Mouse (Mus musculus) gastrocnemius, postnatal 10 days (tissue): Measurements from ENCODE around the gene Faiml. TPM values are rescaled to one million over a fixed set of nuclear protein-coding genes. Genes with fewer than 3 reads are reported as not detected.

Experiments
- DNase-seq: peaks from one replicate; pipeline ENCODE4 v3.0.0; 2021; ENCODE audit warnings: mixed read lengths
- long read RNA-seq, 2 experiments: library from polyadenylated mRNA; stranded (forward); transcript quantifications; one replicate each; pipeline ENCODE4 v2.0.0; 2021
- total RNA-seq, 2 experiments: library from RNA; stranded (reverse); gene quantifications; 2 replicates each; pipeline ENCODE4 v1.2.3; 2021

The Faiml gene
- not detected for total RNA-seq
- long read RNA-seq, experiment 1: 0 reads
- long read RNA-seq, experiment 2: 0 reads

DNA sequence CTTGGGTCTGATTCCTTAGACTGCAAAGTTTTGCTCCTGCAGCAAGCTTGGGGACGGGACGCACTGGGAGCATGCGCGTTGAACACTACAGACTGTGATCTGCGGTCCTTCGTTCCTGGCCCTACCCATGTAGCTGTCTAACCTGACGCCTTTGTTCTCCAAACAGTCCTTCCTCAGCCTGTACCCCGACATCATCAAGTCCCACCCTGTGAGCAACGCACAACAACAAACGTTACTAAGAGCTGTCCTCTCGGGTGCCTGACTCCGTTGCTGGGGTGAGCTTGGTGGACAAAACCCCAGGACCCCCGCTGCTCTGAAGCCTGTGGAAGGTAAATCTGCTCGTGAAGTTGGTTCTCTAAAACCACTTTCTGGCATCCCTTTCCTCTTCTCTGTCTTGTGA is at the start of gene Faiml:
Gene Faiml (minus strand): TSS at position 101 of the 400 bp plus-strand sequence.
- no peak for DNase-seq

GRCm38 (mm10) chr9:99258891-99259290 is 21.9 kb upstream of the Faiml start:
- DNase-seq: no peak

DNA sequence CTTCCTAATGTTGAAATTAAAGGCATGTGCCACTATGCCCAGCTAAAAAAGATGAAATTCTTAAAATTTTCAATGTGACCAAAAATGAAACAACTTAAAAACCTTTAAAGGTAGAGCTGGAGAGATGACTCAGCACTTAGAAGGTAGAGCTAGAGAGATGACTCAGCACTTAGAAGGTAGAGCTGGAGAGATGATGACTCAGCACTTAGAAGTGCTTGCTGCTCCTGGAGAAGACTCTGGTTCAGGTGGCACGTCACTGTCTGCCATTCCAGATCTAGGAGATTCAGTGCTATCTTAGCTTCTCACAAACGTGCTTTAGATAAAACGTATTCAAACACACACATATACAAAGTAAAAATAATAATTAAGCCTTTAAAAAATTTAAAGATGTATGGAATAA is 19.8 kb upstream of the Faiml start:
- DNase-seq: no peak

GRCm38 (mm10) chr9:99256206-99256605 is 19.2 kb upstream of the Faiml start:
- DNase-seq: no peak

DNA sequence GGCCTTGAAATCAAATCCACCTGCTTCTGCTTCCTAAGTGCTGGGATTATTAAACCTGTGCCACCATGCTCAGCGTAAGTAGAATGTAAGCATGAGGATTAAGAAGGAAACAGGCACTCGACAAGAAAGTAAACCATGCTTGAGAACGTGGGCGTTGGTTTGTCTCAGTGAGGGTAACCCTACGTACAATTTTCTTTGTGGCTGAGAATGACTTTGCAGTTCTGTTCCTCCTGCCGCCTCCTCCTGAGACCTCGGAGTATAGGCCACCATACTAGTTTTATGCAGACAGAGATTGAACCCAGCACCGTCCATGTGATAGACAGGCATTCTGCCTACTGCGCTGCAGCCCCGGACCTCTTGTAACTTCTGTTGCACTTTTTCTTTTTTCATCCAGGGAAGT is 16.8 kb upstream of the Faiml start:
- no peak for DNase-seq

- DNase-seq: no peak
Measured at GRCm38 (mm10) chr9:99248906-99249305, 11.9 kb upstream of the Faiml start.

- no peak for DNase-seq
Measured at GRCm38 (mm10) chr9:99248304-99248703, 11.3 kb upstream of the Faiml start.

DNA sequence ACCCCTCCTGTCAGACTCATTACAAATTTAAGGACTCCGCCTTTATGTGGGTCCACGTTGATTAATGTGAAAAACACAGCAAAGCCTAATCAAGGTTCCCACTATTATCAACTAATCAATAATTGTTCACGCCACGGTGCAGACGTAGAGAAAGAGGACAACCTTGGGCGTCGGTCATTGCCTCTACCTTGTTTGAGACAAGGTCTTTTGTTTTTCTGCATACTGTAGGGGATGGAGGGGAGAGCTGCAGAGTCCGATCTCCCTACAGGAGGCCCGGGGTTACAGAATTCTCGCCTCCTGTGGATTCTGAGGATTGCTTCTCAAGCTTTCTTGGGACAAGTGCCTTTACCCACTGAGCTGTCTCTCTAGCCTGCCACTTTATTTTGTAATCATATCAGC is 6.9 kb upstream of the Faiml start:
- no peak for DNase-seq

DNA sequence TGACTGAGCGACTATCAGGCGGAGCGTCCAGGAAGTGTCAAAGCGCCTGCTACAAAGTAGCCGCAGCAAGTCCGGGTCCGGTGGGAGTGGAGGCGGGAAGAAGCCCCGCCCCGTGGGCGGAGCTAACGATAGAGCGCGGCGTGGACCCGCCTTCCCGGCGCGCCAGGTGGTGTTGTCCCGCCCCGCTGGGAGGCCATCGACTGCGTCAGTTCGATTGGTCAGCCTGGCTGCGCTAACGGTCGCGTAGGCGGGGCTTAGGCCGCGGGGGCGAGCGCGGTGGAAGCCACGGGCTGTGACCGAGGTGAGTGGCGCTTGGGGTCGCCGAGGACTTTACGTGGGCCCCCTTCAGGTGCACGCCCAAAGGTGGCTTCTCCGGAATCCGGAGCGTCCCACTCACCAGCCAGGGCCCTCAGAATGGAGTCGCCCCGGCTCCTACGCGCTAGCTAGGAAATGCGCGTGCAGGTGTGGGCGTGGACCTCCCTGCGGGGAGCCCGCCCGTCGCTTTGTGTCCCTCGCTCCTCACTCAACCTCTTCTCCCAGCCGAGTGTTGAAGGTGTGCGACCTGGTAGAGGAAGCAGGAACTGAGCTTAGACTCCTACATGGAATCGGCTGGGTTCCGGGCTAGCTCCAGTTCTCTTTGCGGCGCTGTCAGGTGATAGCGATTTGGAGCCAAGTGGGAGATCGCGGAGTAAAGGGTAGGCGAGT is 6.3 kb upstream of the Faiml start, which contains the start of gene Cep70:
Gene Cep70 (plus strand): TSS at position 178 of the 705 bp plus-strand sequence.
- DNase-seq: peak; percentile 93

- no peak for DNase-seq
Measured at GRCm38 (mm10) chr9:99242533-99243189, 5.6 kb upstream of the Faiml start.

- peak; percentile 35 for DNase-seq
Measured at GRCm38 (mm10) chr9:99242035-99242434, 5.0 kb upstream of the Faiml start.

- DNase-seq: no peak
Measured at GRCm38 (mm10) chr9:99240571-99240970, 3.5 kb upstream of the Faiml start.

DNA sequence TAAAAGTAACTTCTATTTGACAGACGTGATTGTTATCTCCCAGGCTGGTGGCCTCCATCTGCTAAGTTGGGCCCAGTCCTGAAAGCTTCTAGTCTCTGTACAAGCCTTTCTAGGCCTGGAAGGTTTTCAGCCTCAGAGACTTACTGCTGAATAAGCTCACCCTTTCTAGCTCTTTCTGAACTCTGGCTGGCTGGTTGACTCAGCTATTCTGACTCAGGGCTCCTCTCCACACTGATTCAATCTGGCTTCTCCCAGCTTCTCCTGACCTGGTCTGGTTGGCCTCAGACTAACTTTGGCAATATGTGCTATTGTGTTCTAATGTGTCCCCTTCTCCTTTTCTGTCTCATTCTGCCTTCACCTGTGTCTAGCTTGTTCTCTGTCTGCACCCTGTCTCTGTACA is 2.2 kb upstream of the Faiml start:
- no peak for DNase-seq

- DNase-seq: no peak
Measured at GRCm38 (mm10) chr9:99238276-99238675, 1.2 kb upstream of the Faiml start.

- no peak for DNase-seq
Measured at GRCm38 (mm10) chr9:99229450-99229849, 7.6 kb downstream of the Faiml start.

DNA sequence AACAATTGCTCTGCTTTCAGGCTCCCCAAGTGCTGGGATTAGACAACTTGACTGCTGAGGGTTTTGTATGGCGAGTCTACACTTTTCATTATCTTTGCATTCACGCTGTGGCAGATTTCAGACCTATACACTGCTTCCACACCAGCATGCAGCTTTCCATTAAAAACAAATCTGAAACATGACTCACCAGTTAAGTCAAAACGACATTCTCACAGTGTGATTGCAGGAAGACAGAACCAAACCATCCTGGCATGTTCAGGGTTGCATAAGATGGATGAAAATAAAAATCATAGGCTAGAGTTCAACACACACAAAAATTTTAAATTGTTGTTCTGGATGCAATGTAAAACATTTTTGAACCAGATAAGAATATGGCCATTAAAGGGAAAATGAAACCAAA is 12.5 kb downstream of the Faiml start:
- DNase-seq: no peak

DNA sequence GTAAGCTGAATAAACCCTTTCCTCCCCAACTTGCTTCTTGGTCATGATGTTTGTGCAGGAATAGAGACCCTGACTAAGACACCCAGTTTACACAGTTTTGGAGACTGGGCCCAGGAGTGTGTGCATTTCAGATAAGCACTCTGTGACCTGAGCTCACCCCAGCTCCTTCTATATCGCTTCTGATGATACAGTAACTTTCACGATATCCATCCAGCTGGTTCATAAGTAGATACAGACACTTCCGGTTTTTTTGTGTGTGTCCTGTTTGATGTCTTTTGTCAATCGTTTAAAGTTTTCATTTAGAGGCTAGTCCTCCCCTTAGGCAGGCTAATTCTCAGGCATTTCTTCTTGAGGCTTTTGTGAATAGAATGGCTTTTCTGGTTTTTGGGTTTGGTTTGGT is 15.4 kb downstream of the Faiml start:
- DNase-seq: no peak

- DNase-seq: peak; percentile 50
Measured at GRCm38 (mm10) chr9:99217999-99218719, 18.9 kb downstream of the Faiml start.

DNA sequence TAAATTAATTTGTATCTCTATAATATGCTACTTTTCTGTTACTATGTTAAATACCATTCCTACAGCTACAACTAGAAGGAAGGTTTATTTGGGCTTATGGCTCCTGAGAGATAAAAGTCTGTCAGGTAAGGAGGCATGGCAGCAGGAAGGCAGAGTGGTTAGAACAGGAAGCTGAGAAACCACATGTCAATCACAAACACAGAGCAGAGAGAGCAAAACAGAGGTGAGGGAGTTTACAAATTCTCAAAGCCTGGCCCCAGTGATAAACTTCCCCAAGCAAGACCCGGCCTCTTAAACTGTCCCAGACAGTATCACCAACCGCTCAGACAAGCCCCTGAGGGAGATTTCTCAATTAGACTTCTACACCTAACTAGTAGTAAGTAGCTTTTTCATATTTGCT is 20.9 kb downstream of the Faiml start:
- DNase-seq: no peak

DNA sequence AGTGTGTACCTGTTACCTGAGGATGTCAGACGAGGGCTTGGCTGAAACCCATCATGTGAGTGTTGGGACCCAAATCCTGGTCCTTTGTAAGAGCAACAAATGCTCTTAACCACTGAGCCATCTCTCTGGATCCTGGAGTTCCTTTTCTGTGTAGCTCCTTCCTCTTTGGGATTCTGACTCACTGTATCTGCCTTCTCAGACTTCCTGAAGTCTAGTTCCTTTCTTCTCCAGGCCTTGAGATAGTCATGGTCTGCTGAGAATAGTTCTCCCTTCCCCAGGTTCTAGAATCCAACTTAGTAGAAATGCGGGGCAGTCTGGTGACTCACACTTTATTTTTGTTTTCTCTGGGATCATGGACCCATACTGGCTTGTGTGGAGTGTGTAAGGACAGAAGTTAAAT is 24.4 kb downstream of the Faiml start:
- no peak for DNase-seq

DNA sequence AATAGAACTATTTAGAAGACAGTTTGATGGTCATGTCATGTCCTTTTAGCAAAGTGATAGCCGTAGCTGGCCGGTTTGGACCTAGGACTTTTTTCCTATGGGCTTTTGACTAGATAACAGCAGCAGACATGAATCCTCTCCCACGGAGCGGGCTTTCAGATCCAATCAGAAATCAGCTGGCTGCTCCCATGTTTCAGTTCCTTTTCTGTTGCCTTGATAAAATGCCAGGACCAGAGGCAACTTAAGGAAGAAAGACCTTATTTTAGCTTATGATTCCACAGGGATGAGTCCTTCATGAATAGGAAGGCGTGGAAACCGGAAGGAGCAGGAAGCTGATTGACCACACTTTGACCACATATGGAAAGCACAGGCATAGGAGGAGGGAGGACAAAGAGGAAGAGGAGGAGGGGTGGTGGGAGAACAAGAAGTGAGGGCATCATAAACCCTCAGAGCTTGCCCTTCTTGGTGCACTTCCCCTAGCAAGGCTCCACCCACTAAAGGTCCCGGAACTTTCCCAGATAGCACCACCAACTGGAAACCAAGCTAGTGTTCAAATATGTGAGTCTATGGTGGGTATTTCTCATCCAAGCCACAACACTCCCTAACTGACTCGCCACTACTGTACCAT is 53.9 kb downstream of the Faiml start:
- DNase-seq: no peak

DNA sequence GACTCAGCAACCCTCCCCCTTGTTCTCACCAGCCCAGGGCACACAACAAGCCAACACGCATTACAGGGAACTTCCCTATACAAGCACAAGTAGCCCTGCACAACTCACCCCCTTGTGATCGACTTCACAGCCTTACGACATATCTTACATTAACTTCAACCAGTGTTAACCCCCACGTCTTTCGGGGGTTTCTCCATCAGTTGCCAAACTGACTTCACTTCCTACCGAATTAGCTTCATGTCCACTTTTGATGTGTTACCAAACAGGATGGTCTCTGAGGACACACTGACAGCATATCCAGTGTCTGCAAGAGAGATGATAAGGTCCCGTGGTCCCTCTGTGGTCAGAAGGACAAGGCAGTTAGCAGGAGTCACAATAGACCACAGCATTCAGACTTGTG is 54.9 kb downstream of the Faiml start:
- DNase-seq: no peak

DNA sequence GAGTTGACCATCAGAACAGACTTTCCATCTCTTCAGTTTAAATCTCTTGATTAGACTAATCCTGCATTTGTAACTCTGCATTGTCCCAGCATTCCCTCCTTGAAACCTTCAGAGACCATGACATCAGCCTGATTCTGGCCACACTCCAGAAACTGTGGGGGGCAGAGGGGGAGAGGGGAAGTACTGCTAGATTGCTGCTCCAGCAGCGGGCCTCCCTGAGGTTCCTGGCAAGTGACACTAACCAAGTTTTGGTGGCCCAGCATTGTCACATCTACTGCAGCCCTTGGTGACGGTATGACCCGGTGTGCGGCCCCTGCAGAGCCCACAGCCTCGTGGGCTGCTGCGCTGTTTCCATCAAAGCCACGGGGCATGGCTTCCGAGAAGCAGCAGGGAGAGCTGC is 56.8 kb downstream of the Faiml start:
- peak; percentile 19 for DNase-seq
